Mouse (Mus musculus) hindbrain, postnatal 0 days (tissue): ENCODE measurements around the gene Trappc6a. TPM values are rescaled to one million over a fixed set of nuclear protein-coding genes. Genes with fewer than 3 reads are reported as not detected.

Source experiments
- ATAC-seq: fragments of 200-750 bp; cut with Nextera tagmentation; 2 replicates; pipeline ENCODE4 v1.8.0; 2017; ENCODE audit warnings: mild to moderate bottlenecking, moderate TSS enrichment, moderate library complexity
- DNase-seq: peaks from one replicate; pipeline ENCODE4 v3.0.0-alpha.2; 2015; ENCODE audit warnings: low spot score
- H3K27ac ChIP-seq: fragments of 300-500 bp; sonication (generic); 2 replicates; pipeline ENCODE4 v1.5.1; 2014; ENCODE audit warnings: mild to moderate bottlenecking
- H3K27me3 ChIP-seq: fragments of 300-500 bp; sonication (generic); 2 replicates; pipeline ENCODE4 v1.6.1; 2014; ENCODE audit warnings: low read length, mixed read lengths; ENCODE audit not compliant: insufficient read depth
- H3K36me3 ChIP-seq: fragments of 300-500 bp; sonication (generic); 2 replicates; pipeline ENCODE4 v1.6.1; 2014; ENCODE audit warnings: low read length, mixed read lengths; ENCODE audit not compliant: insufficient read depth
- H3K4me1 ChIP-seq: fragments of 300-500 bp; sonication (generic); 2 replicates; pipeline ENCODE4 v1.6.1; 2014; ENCODE audit warnings: antibody characterized with exemption, low read length, mixed read lengths; ENCODE audit not compliant: insufficient read depth
- H3K4me2 ChIP-seq: fragments of 300-500 bp; sonication (generic); 2 replicates; pipeline ENCODE4 v1.6.1; 2014; ENCODE audit warnings: low read depth, mild to moderate bottlenecking, low read length, moderate library complexity, mixed read lengths
- H3K4me3 ChIP-seq: fragments of 300-500 bp; sonication (generic); 2 replicates; pipeline ENCODE4 v1.5.1; 2014; ENCODE audit warnings: low read length
- H3K9ac ChIP-seq: fragments of 300-500 bp; sonication (generic); replicated peaks from 2 replicates; pipeline ENCODE4 v1.6.1; 2014; ENCODE audit warnings: mild to moderate bottlenecking, low read length, moderate library complexity, mixed read lengths
- H3K9me3 ChIP-seq: fragments of 300-500 bp; sonication (generic); 2 replicates; pipeline ENCODE4 v1.6.1; 2016; ENCODE audit warnings: low read length, mixed read lengths
- CTCF ChIP-seq: IDR thresholded peaks from 2 replicates; pipeline ENCODE4 v1.5.1; 2016; ENCODE audit warnings: antibody characterized with exemption, control low read depth, low read depth
- WGBS: fragments of 180-500 bp; shearing (Covaris S2); extraction: QIAGEN DNeasy Blood & Tissue Kit; methylation state at CpG from one replicate; pipeline ENCODE4 v1.1.7; 2014; 5-methylcytosine and 5-hydroxymethylcytosine counted together
- polyA plus RNA-seq: library from polyadenylated mRNA; unstranded; fragments of >200 nt; fragmentation: Nextera tagmentation; extraction: Ambion mirVana; gene quantifications from 2 replicates; pipeline ENCODE4 v1.2.1, GENCODE M21; 2015
- total RNA-seq: library from RNA; depleted of rRNA; stranded (reverse); fragments of >200 nt; gene quantifications from 2 replicates; pipeline ENCODE4 v1.2.3, GENCODE M21; 2014

The Trappc6a gene
- total and polyA plus RNA-seq, 2 experiments from 2014 or later = 42.8 to 46.5 TPM

DNA sequence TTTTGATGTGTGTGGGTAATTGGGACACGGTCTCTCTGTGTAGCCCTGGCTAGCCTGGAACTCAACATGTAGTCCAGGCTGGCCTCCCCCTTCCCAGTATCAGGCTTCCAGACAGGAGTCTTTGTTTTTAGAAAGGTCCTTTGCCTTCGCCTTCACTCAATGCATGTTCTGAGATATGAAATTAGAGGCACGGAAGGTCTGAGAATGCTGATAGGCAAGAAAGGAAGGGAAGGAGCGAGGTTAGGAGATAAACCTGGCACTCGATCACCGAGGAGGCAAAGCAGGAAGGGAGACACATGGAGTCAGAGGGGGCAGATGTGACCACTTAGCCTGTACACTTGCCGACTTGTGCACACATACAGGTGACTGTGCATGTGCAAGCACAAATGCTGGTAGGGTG is 21.6 kb upstream of the Trappc6a start:
- H3K36me3 ChIP-seq = no peaks in the 10 kb centered on the region
- H3K4me1 ChIP-seq = no peaks in the 10 kb centered on the region
- no peak overlapping the region for H3K9ac ChIP-seq
- TF ChIP-seq CTCF = no peak
- DNase-seq (no peak), ATAC-seq (no peak)
- H3K9me3 ChIP-seq = no peaks in the 10 kb centered on the region
- 89% methylated on average over 7 of the region's 7 CpGs for WGBS
- peaks cover 29% of the 10 kb centered on the region for H3K27me3 ChIP-seq
- no peak overlapping the region for H3K27ac ChIP-seq
- no peak overlapping the region for H3K4me2 ChIP-seq
- H3K4me3 ChIP-seq = no peak overlapping the region

DNA sequence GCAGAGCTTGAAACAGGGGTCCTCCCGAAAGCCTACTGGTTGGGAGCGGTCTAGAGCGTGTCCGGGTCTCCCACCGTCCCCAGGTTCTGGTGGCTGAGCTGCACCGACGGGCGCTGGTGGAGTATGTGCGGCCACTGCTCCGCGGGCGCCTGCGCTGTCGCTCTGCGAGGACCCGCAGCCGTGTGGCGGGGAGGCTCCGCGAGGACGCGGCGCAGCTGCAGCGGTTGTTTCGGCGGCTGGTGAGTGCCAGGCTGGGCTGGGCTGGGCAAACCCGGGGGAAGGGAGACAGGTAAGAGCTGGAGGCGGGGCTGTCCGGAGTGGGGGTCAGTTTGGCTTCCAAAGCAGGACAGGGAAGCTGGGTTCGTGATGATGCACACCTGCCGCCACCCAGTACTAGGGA is 18.7 kb upstream of the Trappc6a start:
- H3K9ac ChIP-seq = peak overlapping the region; percentile 24; the same call in 1 of the 2 replicates
- DNase-seq (peak; percentile 34), ATAC-seq (peak; percentile 74)
- no peak overlapping the region for H3K27ac ChIP-seq
- H3K4me2 ChIP-seq = peak overlapping the region; percentile 53
- TF ChIP-seq CTCF = no peak
- WGBS = 6% methylated on average over 31 of the region's 31 CpGs
- H3K27me3 ChIP-seq = peaks cover 31% of the 10 kb centered on the region
- no peaks in the 10 kb centered on the region for H3K36me3 ChIP-seq
- no peaks in the 10 kb centered on the region for H3K4me1 ChIP-seq
- peak overlapping the region; percentile 32 for H3K4me3 ChIP-seq
- no peaks in the 10 kb centered on the region for H3K9me3 ChIP-seq

DNA sequence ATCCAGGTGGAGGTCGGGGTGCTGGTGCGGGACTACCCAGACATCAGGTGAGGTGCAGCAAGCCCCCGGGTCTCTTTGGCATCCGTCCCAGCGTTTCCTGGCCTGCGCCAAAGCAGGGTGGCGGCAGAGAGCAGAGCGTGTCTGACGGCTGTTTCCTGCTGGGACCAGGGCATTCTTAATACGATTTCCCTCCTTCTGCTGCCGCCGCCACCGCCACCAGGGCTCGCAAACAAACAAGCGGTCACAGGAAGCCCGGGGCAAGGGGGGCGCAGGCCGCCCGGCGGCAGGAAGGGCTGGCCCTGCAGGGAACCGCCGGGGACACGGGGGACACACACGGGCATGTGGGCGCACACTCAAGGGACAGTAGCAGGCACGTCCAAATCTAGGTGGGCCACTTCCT is 16.5 kb upstream of the Trappc6a start:
- H3K27ac ChIP-seq = no peak overlapping the region
- peaks cover 31% of the 10 kb centered on the region for H3K27me3 ChIP-seq
- peak; percentile 21 for DNase-seq
- H3K4me3 ChIP-seq = 0 out of 2 replicates have a peak overlapping the region, but pooled peaks have one; percentile 8
- peak; percentile 50 for TF ChIP-seq CTCF
- no peaks in the 10 kb centered on the region for H3K9me3 ChIP-seq
- WGBS = under 1% methylated on average over 26 of the region's 26 CpGs
- H3K4me2 ChIP-seq = peak overlapping the region; percentile 27
- no peak for ATAC-seq
- H3K4me1 ChIP-seq = no peaks in the 10 kb centered on the region
- no peak overlapping the region for H3K9ac ChIP-seq
- H3K36me3 ChIP-seq = no peaks in the 10 kb centered on the region

DNA sequence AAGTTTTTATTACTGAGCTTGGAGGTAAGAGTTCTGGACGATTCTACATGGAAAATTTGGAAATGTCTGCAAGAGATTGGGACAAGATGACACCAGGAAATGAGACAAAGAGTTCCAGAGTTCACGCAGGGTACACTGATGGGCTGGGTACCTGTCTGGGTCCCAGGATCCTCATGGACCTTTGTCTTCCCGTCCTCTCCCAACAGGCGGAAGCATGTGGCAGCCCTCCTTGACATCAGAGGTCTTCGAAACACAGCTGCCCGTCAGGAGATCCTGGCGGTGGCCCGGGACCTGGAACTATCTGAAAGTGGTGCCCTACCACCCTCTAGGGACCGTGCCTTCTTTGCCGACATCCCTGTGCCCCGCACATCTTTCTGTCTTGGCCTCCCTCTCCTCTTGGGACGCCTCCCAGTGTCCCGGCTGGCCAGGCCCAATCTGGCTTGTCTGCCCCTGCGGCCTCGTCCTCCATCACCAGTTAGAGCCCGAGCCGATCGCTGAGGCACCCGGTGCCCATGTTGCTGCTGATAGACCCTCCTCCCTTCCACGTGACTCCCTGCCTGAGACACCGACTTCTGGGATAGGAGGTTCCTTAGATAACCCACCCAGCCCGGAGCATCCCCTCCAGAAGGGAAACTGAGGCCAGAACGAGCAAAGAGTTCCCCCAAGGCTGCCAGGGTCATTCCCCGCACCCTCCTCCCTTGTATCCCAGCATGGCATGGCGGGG is 13.3 kb upstream of the Trappc6a start:
- H3K9ac ChIP-seq = no peak overlapping the region
- H3K27ac ChIP-seq = no peak overlapping the region
- TF ChIP-seq CTCF = no peak
- H3K27me3 ChIP-seq = peaks cover 15% of the 10 kb centered on the region; the same call in 1 of the 2 replicates
- DNase-seq = no peak
- WGBS = 79% methylated on average over 25 of the region's 25 CpGs
- ATAC-seq = no peak
- no peaks in the 10 kb centered on the region for H3K4me1 ChIP-seq
- no peak overlapping the region for H3K4me2 ChIP-seq
- H3K4me3 ChIP-seq = no peak overlapping the region
- no peaks in the 10 kb centered on the region for H3K9me3 ChIP-seq
- H3K36me3 ChIP-seq = no peaks in the 10 kb centered on the region

DNA sequence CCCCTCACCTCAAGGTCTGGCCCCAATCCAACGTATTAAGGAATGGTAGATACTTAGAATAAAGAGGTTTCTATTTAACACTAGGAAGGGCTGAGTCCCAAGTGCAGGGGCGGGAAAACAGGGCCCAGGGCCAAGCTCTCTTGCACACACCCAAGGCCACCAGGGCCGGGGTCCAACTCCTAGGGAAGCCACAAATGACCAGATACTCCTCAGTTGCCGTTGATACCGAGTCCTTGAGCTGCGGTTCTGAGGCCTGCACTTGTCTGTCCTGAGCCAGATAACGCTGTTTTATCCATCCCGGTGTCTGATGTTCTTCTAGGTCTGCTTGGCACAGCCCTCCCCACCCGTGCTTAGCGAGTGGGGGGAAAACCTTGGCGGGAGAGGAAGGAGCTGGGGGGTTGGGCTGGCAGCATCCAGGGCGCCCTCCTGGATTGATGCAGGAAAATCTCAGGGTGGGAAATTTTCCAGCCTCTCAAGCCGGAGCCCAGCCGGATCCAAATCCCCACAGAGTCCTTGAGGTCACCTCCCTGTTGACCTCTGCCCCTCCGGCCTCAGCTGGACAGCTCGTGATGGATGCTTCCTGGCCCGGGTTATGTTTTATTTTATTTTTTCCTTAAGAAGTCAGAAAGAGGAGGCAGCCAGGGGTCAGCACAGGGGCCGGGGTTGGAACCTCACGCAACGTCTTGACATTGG is 12.5 kb upstream of the Trappc6a start:
- TF ChIP-seq CTCF = no peak
- no peak for ATAC-seq
- Histone ChIP-seq H3K27me3 (peaks cover 11% of the 10 kb centered on the region; the same call in 1 of the 2 replicates), H3K36me3 (no peaks in the 10 kb centered on the region), H3K4me2 (no peak overlapping the region), H3K9me3 (no peaks in the 10 kb centered on the region), H3K27ac (no peak overlapping the region), H3K4me3 (no peak overlapping the region), H3K4me1 (no peaks in the 10 kb centered on the region), H3K9ac (no peak overlapping the region)
- 61% methylated on average over 20 of the region's 20 CpGs for WGBS
- DNase-seq = no peak

DNA sequence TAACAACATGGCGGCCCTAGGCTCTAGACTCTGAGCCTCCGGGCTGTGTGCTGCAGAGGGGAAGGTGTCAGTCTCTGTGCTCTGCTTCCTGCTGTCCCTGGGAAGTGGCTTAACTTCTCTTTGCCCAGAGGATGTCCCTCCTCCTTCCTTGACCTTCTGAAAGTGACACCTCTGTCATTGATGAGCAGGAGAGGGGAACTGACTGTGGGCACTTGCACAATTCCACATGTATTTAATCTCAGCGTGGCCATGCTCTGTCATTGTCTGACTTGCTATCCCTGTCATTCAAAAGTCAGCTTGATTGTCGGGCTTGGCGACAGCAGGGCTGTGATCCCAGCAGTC is 12.0 kb upstream of the Trappc6a start:
- no peak overlapping the region for H3K4me2 ChIP-seq
- ATAC-seq (no peak), DNase-seq (no peak)
- no peaks in the 10 kb centered on the region for H3K4me1 ChIP-seq
- H3K27ac ChIP-seq = no peak overlapping the region
- no peak overlapping the region for H3K4me3 ChIP-seq
- H3K27me3 ChIP-seq = peaks cover 6% of the 10 kb centered on the region; the same call in 1 of the 2 replicates
- no peaks in the 10 kb centered on the region for H3K36me3 ChIP-seq
- no peak overlapping the region for H3K9ac ChIP-seq
- TF ChIP-seq CTCF = no peak
- 55% methylated on average over 5 of the region's 5 CpGs for whole genome bisulfite sequencing
- H3K9me3 ChIP-seq = no peaks in the 10 kb centered on the region

DNA sequence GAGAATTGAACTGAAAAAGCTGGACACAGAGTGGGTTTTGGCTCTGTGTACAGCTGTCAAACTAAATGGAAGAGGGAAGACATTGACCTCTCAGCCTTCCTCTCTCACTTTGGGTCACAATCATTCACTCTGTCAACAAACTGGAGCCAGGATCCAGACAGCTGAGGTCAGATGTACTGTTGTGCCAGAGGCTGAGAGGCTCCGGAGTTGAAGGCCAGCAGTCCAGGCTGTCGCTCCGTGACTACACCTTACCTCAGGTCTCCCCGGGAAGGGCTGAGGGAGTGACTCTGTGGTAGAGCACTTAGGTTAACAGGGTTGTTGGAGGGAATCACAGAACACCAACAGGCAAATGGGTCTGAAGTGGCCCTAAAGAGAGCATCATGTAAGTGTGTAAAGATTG is 9.9 kb upstream of the Trappc6a start:
- no peak for ATAC-seq
- Histone ChIP-seq H3K27me3 (no peaks in the 10 kb centered on the region), H3K36me3 (no peaks in the 10 kb centered on the region), H3K4me3 (no peak overlapping the region), H3K9ac (no peak overlapping the region), H3K4me1 (no peaks in the 10 kb centered on the region), H3K27ac (no peak overlapping the region), H3K4me2 (no peak overlapping the region), H3K9me3 (no peaks in the 10 kb centered on the region)
- 89% methylated on average over 4 of the region's 4 CpGs for WGBS
- no peak for TF ChIP-seq CTCF
- DNase-seq = no peak
